Mouse (Mus musculus) intestine, embryonic 14.5 days (tissue): Measurements from ENCODE around the gene Rnf220. TPM values are rescaled to one million over a fixed set of nuclear protein-coding genes. Genes with fewer than 3 reads are reported as not detected.

Experiments
- ATAC-seq: fragments of 200-750 bp; cut with Nextera tagmentation; replicated peaks from 2 replicates; pipeline ENCODE4 v1.8.0; 2017; ENCODE audit warnings: low read depth, moderate number of reproducible peaks, moderate TSS enrichment, moderate library complexity; ENCODE audit not compliant: low FRiP score, low TSS enrichment
- DNase-seq: peaks from one replicate; pipeline ENCODE4 v3.0.0-alpha.2; 2018; ENCODE audit warnings: low spot score
- H3K27ac ChIP-seq: fragments of 300-500 bp; sonication (generic); 2 replicates; pipeline ENCODE4 v1.5.1; 2014; ENCODE audit warnings: low read depth, mild to moderate bottlenecking, control low read depth
- H3K27me3 ChIP-seq: fragments of 300-500 bp; sonication (generic); replicated peaks from 2 replicates; pipeline ENCODE4 v1.6.1; 2014; ENCODE audit warnings: low read length, control low read depth; ENCODE audit not compliant: control insufficient read depth, insufficient read depth
- H3K36me3 ChIP-seq: fragments of 300-500 bp; sonication (generic); 2 replicates; pipeline ENCODE4 v1.6.1; 2014; ENCODE audit warnings: low read length, control low read depth; ENCODE audit not compliant: control insufficient read depth, insufficient read depth
- H3K4me1 ChIP-seq: fragments of 300-500 bp; sonication (generic); replicated peaks from 2 replicates; pipeline ENCODE4 v1.6.1; 2014; ENCODE audit warnings: low read length, control low read depth, mixed read lengths; ENCODE audit not compliant: control insufficient read depth, insufficient read depth
- H3K4me2 ChIP-seq: fragments of 300-500 bp; sonication (generic); 2 replicates; pipeline ENCODE4 v1.6.1; 2014; ENCODE audit warnings: low read length
- H3K4me3 ChIP-seq: fragments of 300-500 bp; sonication (generic); 2 replicates; pipeline ENCODE4 v1.5.1; 2014; ENCODE audit warnings: low read depth, low read length, control low read depth, mixed read lengths
- H3K9ac ChIP-seq: fragments of 300-500 bp; sonication (generic); 2 replicates; pipeline ENCODE4 v1.6.1; 2014; ENCODE audit warnings: mild to moderate bottlenecking, low read length
- H3K9me3 ChIP-seq: fragments of 300-500 bp; sonication (generic); 2 replicates; pipeline ENCODE4 v1.6.1; 2016; ENCODE audit warnings: low read length, control low read depth; ENCODE audit not compliant: control insufficient read depth
- WGBS: fragments of 180-500 bp; shearing (Covaris S2); extraction: QIAGEN DNeasy Blood & Tissue Kit; methylation state at CpG from one replicate; pipeline ENCODE4 v1.1.7; 2014; 5-methylcytosine and 5-hydroxymethylcytosine counted together
- polyA plus RNA-seq: library from polyadenylated mRNA; unstranded; fragments of >200 nt; fragmentation: Nextera tagmentation; extraction: Ambion mirVana; gene quantifications from 2 replicates; pipeline ENCODE4 v1.2.1, GENCODE M21; 2014

Gene Rnf220
- polyA plus RNA-seq, 1 experiment from 2014 or later, result 65.1 TPM

DNA sequence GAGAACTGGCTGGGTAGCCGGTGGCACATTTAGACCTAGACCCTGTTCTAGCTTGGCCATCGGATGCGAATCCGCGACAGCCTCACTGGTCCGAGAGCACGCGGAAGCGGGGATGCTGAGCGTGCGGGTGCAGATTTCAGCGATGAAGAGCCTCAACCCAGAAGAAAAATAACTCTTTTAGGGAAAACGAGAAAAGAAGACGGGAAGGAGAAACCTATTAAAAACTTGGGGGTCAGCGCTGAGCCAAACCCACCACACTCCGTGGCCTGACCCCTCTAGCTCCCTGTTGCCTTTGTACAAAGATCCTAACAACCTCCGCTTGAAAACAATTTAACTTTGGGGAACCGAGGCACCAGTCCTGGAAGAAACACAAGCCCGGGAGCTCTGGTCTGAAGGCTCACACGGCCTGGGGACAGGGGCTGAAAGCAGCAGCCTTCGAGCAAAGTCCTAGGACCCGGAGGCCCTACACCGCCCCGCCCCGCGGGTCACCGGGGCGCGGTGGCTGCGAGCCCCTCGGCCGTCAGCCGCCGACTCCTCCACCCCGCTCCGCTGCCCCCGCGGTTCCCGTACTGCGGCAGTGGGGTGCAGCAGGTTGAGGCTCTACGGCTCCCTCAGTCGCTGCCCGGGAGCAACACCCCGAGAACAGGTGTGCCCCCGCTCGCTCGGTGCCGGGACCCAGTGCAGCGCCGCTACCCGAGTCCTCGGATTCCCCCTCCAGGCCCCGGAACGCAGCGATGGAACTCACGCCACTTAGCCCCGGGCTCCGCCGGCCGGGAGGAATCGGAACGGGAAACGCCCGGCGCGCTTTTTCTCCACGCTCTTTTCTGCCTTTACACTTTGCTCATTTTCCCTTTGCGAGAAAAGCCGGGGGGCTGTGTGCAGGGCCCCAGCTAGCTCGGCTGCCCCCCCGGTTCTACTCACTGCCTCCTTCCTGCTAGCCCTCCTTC, 2.7 kb downstream of the Rnf220 start:
- Histone ChIP-seq H3K4me1 (peaks cover 12% of the 10 kb centered on the region), H3K4me3 (peak overlapping the region; percentile 33), H3K36me3 (no peaks in the 10 kb centered on the region), H3K9ac (no peak overlapping the region), H3K27ac (no peak overlapping the region), H3K27me3 (peaks cover 92% of the 10 kb centered on the region), H3K4me2 (peak overlapping the region; percentile 65), H3K9me3 (no peaks in the 10 kb centered on the region)
- ATAC-seq (no peak), DNase-seq (peak; percentile 83)
- WGBS, result under 1% methylated on average over 70 of the region's 71 CpGs

DNA sequence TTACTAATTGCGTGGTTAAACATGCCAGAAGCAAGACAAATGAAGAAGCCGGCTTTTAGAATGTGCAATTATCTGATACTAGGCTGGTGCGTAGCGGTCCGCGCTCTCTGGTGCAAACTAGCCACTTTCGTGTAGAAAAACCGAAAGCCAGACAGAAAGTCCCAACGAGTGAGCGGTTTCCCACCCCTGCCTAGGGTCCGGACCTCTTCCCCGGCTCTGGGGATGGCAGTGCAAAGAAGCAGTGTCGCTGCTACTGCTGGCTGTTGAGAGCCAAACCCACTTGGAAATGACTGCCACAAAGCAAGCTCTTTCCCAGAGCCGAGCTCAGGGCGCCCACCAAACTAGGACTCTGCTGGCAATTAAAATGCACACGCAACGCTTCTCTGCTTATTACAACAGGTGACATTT, 3.7 kb downstream of the Rnf220 start:
- Histone ChIP-seq H3K4me2 (no peak overlapping the region), H3K27me3 (peaks cover 92% of the 10 kb centered on the region), H3K4me3 (peak overlapping the region; percentile 6; the same call in 1 of the 2 replicates), H3K36me3 (no peaks in the 10 kb centered on the region), H3K9me3 (no peaks in the 10 kb centered on the region), H3K4me1 (peaks cover 12% of the 10 kb centered on the region), H3K9ac (no peak overlapping the region), H3K27ac (no peak overlapping the region)
- 5% methylated on average over 17 of the region's 17 CpGs for WGBS
- peak; percentile 84 for DNase-seq
- ATAC-seq, result no peak

DNA sequence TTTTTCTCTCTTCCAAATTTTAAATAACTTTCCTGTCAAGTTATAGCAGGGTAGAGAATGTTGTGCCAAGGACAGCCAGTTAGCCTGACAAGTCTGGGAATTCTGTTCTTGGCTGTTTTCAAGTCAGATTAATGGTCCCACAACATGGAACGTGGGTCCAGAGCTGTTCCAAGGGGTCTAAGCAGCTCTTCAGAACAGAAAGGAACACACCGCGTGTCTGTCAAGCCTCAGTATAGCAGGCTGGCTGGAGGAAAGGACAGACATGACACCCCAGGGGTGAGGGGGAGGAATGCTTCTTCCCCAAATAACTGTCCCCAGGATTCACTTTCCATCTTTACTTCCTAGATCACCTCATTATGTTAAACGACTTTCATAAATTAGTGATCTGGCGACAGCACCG, 5.0 kb downstream of the Rnf220 start:
- Histone ChIP-seq H3K4me1 (peaks cover 12% of the 10 kb centered on the region), H3K4me3 (no peak overlapping the region), H3K4me2 (no peak overlapping the region), H3K36me3 (no peaks in the 10 kb centered on the region), H3K9ac (no peak overlapping the region), H3K27ac (no peak overlapping the region), H3K9me3 (no peaks in the 10 kb centered on the region), H3K27me3 (peaks cover 93% of the 10 kb centered on the region)
- ATAC-seq (no peak), DNase-seq (no peak)
- 69% methylated on average over 6 of the region's 6 CpGs for WGBS

DNA sequence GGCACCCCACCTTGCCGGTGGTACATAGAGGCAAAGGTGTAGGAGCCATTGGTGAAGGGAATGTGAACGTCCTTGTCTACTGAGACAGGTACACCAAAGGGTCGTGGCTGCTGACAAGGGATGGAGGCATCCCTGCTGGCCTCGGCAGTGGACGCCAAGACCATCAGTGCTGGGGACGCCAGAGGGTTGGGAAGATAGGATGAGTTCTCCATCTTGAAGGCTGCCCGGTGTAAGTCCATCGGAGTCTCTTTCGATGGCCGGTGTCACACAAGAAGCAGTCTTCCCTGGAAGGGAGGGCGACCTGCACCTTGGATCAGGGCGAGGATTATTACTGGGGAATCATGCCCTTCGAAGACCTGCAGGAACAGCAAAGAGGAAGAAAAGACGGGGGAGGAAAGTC, 6.9 kb downstream of the Rnf220 start:
- Histone ChIP-seq H3K9ac (no peak overlapping the region), H3K27me3 (peaks cover 97% of the 10 kb centered on the region), H3K27ac (no peak overlapping the region), H3K9me3 (no peaks in the 10 kb centered on the region), H3K4me1 (peaks cover 10% of the 10 kb centered on the region), H3K4me2 (no peak overlapping the region), H3K4me3 (no peak overlapping the region), H3K36me3 (no peaks in the 10 kb centered on the region)
- ATAC-seq, result no peak
- no peak for DNase-seq
- WGBS, result 84% methylated on average over 14 of the region's 14 CpGs

DNA sequence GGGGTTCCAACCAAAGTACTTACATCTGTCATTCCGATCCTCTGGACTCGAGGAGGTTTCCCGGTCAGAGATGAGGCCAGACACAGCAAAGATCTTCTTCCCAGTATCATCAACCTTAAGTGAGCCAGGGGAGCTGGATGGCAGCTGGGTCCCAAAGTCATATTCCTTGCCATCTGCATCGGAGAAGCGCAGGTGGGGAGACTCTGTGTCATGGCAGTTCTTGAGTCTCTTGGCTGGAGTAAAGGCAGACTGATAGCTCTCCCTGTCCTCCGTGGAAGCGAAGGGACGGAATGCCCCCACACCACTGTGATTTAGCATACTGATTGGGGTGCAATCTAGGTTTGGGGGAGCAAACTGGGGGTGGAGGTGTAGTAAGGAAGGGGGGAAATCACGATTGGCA, 7.3 kb downstream of the Rnf220 start:
- H3K9ac ChIP-seq, result no peak overlapping the region

DNA sequence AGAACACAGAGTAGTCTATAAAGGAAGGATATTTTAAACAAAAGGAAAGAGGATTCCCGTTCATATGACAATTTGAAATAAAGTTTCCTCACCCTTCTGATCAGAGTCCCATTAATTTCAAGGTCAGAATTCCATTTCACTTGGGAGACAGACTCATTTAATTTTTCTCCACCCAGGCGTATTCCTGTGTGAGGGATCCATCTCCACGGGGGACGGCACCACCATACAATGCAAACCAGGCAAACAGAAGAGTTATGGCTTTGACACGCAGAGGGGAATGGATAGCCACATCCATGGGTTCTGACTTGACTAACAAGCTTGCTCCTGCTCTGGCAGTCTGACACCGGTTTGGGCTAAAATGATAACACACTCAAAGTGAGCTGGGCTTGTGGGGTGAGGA, 9.4 kb downstream of the Rnf220 start:
- WGBS, result 57% methylated on average over 6 of the region's 6 CpGs
- ATAC-seq (no peak), DNase-seq (no peak)
- Histone ChIP-seq H3K36me3 (no peaks in the 10 kb centered on the region), H3K27ac (no peak overlapping the region), H3K4me2 (no peak overlapping the region), H3K4me1 (0 out of 2 replicates have a peak, but pooled peaks cover 6% of the 10 kb centered on the region), H3K4me3 (no peak overlapping the region), H3K27me3 (peaks cover 90% of the 10 kb centered on the region), H3K9me3 (no peaks in the 10 kb centered on the region), H3K9ac (no peak overlapping the region)

More for the DNA sequence above, 7.3 kb downstream of the Rnf220 start:
- no peak overlapping the region for H3K4me3 ChIP-seq
- H3K27ac ChIP-seq, result no peak overlapping the region
- H3K4me1 ChIP-seq, result peaks cover 10% of the 10 kb centered on the region; the same call in 1 of the 2 replicates
- no peak for DNase-seq
- no peak for ATAC-seq
- no peaks in the 10 kb centered on the region for H3K9me3 ChIP-seq
- H3K27me3 ChIP-seq, result peaks cover 97% of the 10 kb centered on the region
- no peak overlapping the region for H3K4me2 ChIP-seq
- H3K36me3 ChIP-seq, result no peaks in the 10 kb centered on the region
- WGBS, result 90% methylated on average over 9 of the region's 9 CpGs

DNA sequence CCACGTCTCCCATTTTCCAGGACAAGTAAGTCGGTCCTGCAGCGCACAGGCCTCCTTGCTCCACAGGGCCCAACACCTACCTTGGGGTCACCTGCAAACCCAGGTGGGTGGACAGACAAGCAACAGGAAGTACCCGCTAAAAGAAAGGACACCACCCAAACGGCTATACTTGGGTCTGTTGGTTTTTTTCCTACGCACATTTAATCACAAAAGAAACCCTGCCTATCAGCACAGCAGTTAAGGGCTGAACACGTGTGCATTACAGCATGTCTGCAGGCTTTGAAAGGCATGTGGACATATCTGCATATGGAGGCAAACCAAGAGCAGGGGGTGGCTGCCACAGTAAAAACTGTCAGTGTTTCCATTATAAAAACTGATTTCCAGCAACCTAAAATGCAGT, 10.7 kb downstream of the Rnf220 start:
- Histone ChIP-seq H3K27ac (no peak overlapping the region), H3K36me3 (no peaks in the 10 kb centered on the region), H3K4me1 (0 out of 2 replicates have a peak, but pooled peaks cover 6% of the 10 kb centered on the region), H3K9ac (no peak overlapping the region), H3K4me2 (no peak overlapping the region), H3K27me3 (peaks cover 78% of the 10 kb centered on the region), H3K9me3 (no peaks in the 10 kb centered on the region), H3K4me3 (no peak overlapping the region)
- WGBS, result 80% methylated on average over 7 of the region's 7 CpGs
- DNase-seq, result no peak
- ATAC-seq, result no peak

DNA sequence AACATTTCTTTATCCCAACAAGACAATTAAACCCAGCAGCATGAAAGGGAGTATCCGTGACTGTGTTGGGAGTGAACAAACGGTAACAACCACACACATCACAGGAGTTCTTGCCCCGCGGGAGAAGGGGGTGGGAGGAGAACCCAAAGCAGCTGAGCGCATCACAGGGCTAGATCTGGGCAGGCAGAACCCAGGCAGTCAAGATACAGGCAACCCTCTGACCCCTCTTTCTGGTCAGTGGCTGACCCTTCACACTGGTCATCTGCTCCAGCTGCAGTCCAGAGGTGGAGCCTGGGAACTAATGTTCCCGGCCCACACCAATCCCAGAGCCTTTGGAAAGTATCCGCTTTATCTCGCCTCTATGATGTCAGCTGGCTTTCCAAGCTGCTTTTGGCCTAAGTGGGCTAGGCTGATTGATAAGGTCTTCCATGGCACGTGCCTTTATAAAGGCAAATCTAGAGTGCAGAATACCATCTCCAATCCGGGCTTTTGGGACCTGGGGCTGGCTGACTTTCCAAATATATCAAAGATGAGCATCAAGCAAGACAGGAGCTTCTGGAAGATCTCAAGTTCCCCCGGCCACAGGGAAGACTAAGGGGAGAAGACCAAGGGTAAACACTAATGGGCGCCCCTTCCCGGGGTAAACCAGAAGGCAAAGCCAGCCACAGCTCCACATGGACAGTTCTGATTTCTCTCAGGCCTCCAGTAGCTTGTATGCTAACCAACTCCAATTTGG, 11.6 kb downstream of the Rnf220 start:
- ATAC-seq (no peak; the same call in 1 of the 2 replicates), DNase-seq (no peak)
- Histone ChIP-seq H3K9ac (no peak overlapping the region), H3K9me3 (no peaks in the 10 kb centered on the region), H3K27me3 (peaks cover 68% of the 10 kb centered on the region), H3K36me3 (no peaks in the 10 kb centered on the region), H3K4me1 (0 out of 2 replicates have a peak, but pooled peaks cover 6% of the 10 kb centered on the region), H3K4me3 (peak overlapping the region; percentile 38), H3K27ac (no peak overlapping the region), H3K4me2 (peak overlapping the region; percentile 77)
- 32% methylated on average over 13 of the region's 13 CpGs for WGBS
